Mouse (Mus musculus): ENCODE measurements around the gene Pkig. TPM values are rescaled to one million over a fixed set of nuclear protein-coding genes. Genes with fewer than 3 reads are reported as not detected.

Pkig gene
- total and polyA plus RNA-seq, 3 experiments, result 225 to 364 (median 227) TPM

GRCm38 (mm10) chr2:163758146-163758545, 100.0 kb downstream of the Pkig start:
- no peaks in the 10 kb centered on the region for H3K9me3 ChIP-seq (replicated peaks; ENCODE audit: low read length)
- no peak overlapping the region for H3K27ac ChIP-seq (ENCODE audit: insufficient read depth, low read depth)
- no peak for DNase-seq (ENCODE audit: extremely low read depth)
- no peaks in the 10 kb centered on the region for H3K27me3 ChIP-seq (replicated peaks)
- no peak for TF ChIP-seq SIN3A (IDR thresholded peaks at IDR 0.05; ENCODE audit: low read length)
- no peaks in the 10 kb centered on the region for H3K36me3 ChIP-seq (replicated peaks in 1 of 2; ENCODE audit: control insufficient read depth in 1 of 2, insufficient read depth in 1 of 2, low read length in 1 of 2)
- dilution Hi-C loops (cut with MboI; ENCODE audit: extremely low pct_ligation_motif_present, extremely low pct_unique_long_range_greater_than_20kb, low sequenced_read_pairs) (no loop called here), in situ Hi-C loops (cut with MboI; ENCODE audit: low pct_ligation_motif_present, low pct_unique_long_range_greater_than_20kb, low sequenced_read_pairs) (no loop called here)
- H3K4me1 ChIP-seq (ENCODE audit: control insufficient read depth in 1 of 2, insufficient read depth in 2 of 2), result no peaks in the 10 kb centered on the region
- no peak overlapping the region for H3K4me3 ChIP-seq (replicated peaks in 1 of 3; ENCODE audit: low read depth in 2 of 3, low read length in 2 of 3, poor library complexity in 1 of 3)
- no peaks in the 10 kb centered on the region for H3K79me2 ChIP-seq (replicated peaks; ENCODE audit: control insufficient read depth, extremely low read depth, insufficient read depth, poor library complexity, severe bottlenecking)
- H3K4me2 ChIP-seq (ENCODE audit: insufficient read depth, low read depth, poor library complexity, severe bottlenecking), result no peak overlapping the region
- H3K9ac ChIP-seq (ENCODE audit: insufficient read depth, low read depth), result no peak overlapping the region

GRCm38 (mm10) chr2:163760589-163760988, 102.4 kb downstream of the Pkig start:
- in situ Hi-C loops (cut with MboI; ENCODE audit: low pct_ligation_motif_present, low pct_unique_long_range_greater_than_20kb, low sequenced_read_pairs), result no loop called here
- H3K27me3 ChIP-seq (replicated peaks), result no peaks in the 10 kb centered on the region
- dilution Hi-C loops (cut with MboI; ENCODE audit: extremely low pct_ligation_motif_present, extremely low pct_unique_long_range_greater_than_20kb, low sequenced_read_pairs), result no loop called here
- no peak for DNase-seq (ENCODE audit: extremely low read depth)
- H3K9me3 ChIP-seq (replicated peaks; ENCODE audit: low read length), result no peaks in the 10 kb centered on the region
- no peaks in the 10 kb centered on the region for H3K79me2 ChIP-seq (replicated peaks; ENCODE audit: control insufficient read depth, extremely low read depth, insufficient read depth, poor library complexity, severe bottlenecking)
- H3K9ac ChIP-seq (ENCODE audit: insufficient read depth, low read depth), result no peak overlapping the region
- no peak overlapping the region for H3K4me3 ChIP-seq (replicated peaks in 1 of 3; ENCODE audit: low read depth in 2 of 3, low read length in 2 of 3, poor library complexity in 1 of 3)
- H3K4me1 ChIP-seq (ENCODE audit: control insufficient read depth in 1 of 2, insufficient read depth in 2 of 2), result no peaks in the 10 kb centered on the region
- no peak for TF ChIP-seq JUN (IDR thresholded peaks at IDR 0.05; ENCODE audit: insufficient read depth, low read depth, low read length)
- TF ChIP-seq MAFK (IDR thresholded peaks at IDR 0.05; ENCODE audit: insufficient replicate concordance, low read length), result no peak
- TF ChIP-seq KAT2A (IDR thresholded peaks at IDR 0.05; ENCODE audit: insufficient replicate concordance, low read length), result no peak
- TF ChIP-seq ETS1 (conservative IDR thresholded peaks at IDR 0.05; ENCODE audit: low read depth, low read length), result no peak
- TF ChIP-seq POLR2A (IDR thresholded peaks at IDR 0.05; ENCODE audit: low read depth, low read length), result no peak
- TF ChIP-seq E2F4 (IDR thresholded peaks at IDR 0.05; ENCODE audit: insufficient replicate concordance, low read depth, low read length), result no peak
- TF ChIP-seq SMC3 (IDR thresholded peaks at IDR 0.05; ENCODE audit: low read depth, low read length), result no peak
- TF ChIP-seq JUND (conservative IDR thresholded peaks at IDR 0.05; ENCODE audit: low read depth, low read length), result no peak
- TF ChIP-seq MEF2A (IDR thresholded peaks at IDR 0.05; ENCODE audit: borderline replicate concordance, low read depth, low read length), result no peak
- TF ChIP-seq SIN3A (IDR thresholded peaks at IDR 0.05; ENCODE audit: low read length), result no peak
- TF ChIP-seq POLR2AphosphoS2 (IDR thresholded peaks at IDR 0.05; ENCODE audit: low read depth, low read length), result no peak
- TF ChIP-seq GABPA (IDR thresholded peaks at IDR 0.05; ENCODE audit: insufficient replicate concordance, low read depth, low read length), result no peak
- no peak for TF ChIP-seq RCOR1 (conservative IDR thresholded peaks at IDR 0.05; ENCODE audit: low read depth, low read length)
- H3K36me3 ChIP-seq (replicated peaks in 1 of 2; ENCODE audit: control insufficient read depth in 1 of 2, insufficient read depth in 1 of 2, low read length in 1 of 2), result no peaks in the 10 kb centered on the region
- H3K27ac ChIP-seq (ENCODE audit: insufficient read depth, low read depth), result no peak overlapping the region
- no peak overlapping the region for H3K4me2 ChIP-seq (ENCODE audit: insufficient read depth, low read depth, poor library complexity, severe bottlenecking)

GRCm38 (mm10) chr2:163761402-163761801, 103.2 kb downstream of the Pkig start:
- no peak overlapping the region for H3K4me2 ChIP-seq (ENCODE audit: insufficient read depth, low read depth, poor library complexity, severe bottlenecking)
- no peaks in the 10 kb centered on the region for H3K9me3 ChIP-seq (replicated peaks; ENCODE audit: low read length)
- H3K4me3 ChIP-seq (replicated peaks in 1 of 3; ENCODE audit: low read depth in 2 of 3, low read length in 2 of 3, poor library complexity in 1 of 3), result no peak overlapping the region
- H3K27ac ChIP-seq (ENCODE audit: insufficient read depth, low read depth), result no peak overlapping the region
- dilution Hi-C loops (cut with MboI; ENCODE audit: extremely low pct_ligation_motif_present, extremely low pct_unique_long_range_greater_than_20kb, low sequenced_read_pairs), result no loop called here
- TF ChIP-seq IRF4 (IDR thresholded peaks at IDR 0.05; ENCODE audit: low read depth, low read length) (no peak), SMC3 (IDR thresholded peaks at IDR 0.05; ENCODE audit: low read depth, low read length) (no peak), USF1 (IDR thresholded peaks at IDR 0.05; ENCODE audit: low read depth, low read length) (no peak), MXI1 (IDR thresholded peaks at IDR 0.05; ENCODE audit: low read depth, low read length) (no peak), ZMIZ1 (IDR thresholded peaks at IDR 0.05; ENCODE audit: low read depth, low read length) (no peak), EP300 (IDR thresholded peaks at IDR 0.05; ENCODE audit: low read length) (no peak), USF2 (conservative IDR thresholded peaks at IDR 0.05; ENCODE audit: low read depth, low read length) (no peak), HCFC1 (IDR thresholded peaks at IDR 0.05; ENCODE audit: low read depth, low read length) (no peak), ZNF384 (IDR thresholded peaks at IDR 0.05; ENCODE audit: low read depth, low read length) (no peak)
- H3K79me2 ChIP-seq (replicated peaks; ENCODE audit: control insufficient read depth, extremely low read depth, insufficient read depth, poor library complexity, severe bottlenecking), result no peaks in the 10 kb centered on the region
- in situ Hi-C loops (cut with MboI; ENCODE audit: low pct_ligation_motif_present, low pct_unique_long_range_greater_than_20kb, low sequenced_read_pairs), result no loop called here
- no peak overlapping the region for H3K9ac ChIP-seq (ENCODE audit: insufficient read depth, low read depth)
- H3K36me3 ChIP-seq (replicated peaks in 1 of 2; ENCODE audit: control insufficient read depth in 1 of 2, insufficient read depth in 1 of 2, low read length in 1 of 2), result no peaks in the 10 kb centered on the region
- H3K27me3 ChIP-seq (replicated peaks), result no peaks in the 10 kb centered on the region
- H3K4me1 ChIP-seq (ENCODE audit: control insufficient read depth in 1 of 2, insufficient read depth in 2 of 2), result no peaks in the 10 kb centered on the region
- no peak for DNase-seq (ENCODE audit: extremely low read depth)

All from CH12.LX (cell line).